ENCODE assay signal across 20 mouse cellular contexts in the genomic region with DNA sequence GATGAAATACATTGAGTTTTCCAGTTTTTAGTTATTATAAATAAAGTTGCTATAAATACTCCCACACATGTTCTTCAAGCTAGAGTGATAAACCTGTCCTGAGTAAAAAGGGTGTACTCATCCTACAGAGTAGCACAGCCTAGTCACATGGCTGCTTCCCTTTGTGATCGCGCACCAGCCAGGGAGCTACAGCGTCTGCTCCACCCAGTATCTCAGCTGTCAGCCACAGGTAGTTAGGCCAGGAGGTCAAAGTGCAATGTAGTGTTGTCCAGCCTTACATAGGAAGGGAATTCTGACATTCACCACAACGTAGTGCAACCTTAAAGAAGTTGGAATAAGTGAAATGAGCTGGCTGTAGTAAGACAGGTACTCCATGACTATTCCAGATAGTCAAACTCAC. TPM values are rescaled to one million over a fixed set of nuclear protein-coding genes. Genes with fewer than 3 reads are reported as not detected.
A peak's percentile ranks its signal among the peaks of the same experiment; 100 is the strongest.
DNase-seq lines count a peak whose midpoint lies in the region; ATAC-seq and TF ChIP-seq lines count a peak whose summit lies in the region.
"Had no signal": no experiment of that assay in that cellular context is flagged by ENCODE, and none has a peak within 500 bp of the region (broad histone marks: within the 10 kb centered on the region; RNA-seq: fewer than 3 reads in every experiment).

No protein-coding gene starts in this region.

- no peak overlapping the region for H3K4me3 ChIP-seq in kidney, embryonic 16.5 days (ENCODE audit: low read length)
- H3K4me3 ChIP-seq in intestine, embryonic 14.5 days (ENCODE audit: low read depth, low read length) = no peak overlapping the region
- H3K4me3 ChIP-seq in intestine, embryonic 15.5 days (replicated peaks) = no peak overlapping the region
- H3K4me3 ChIP-seq in liver, postnatal 0 days (ENCODE audit: low read depth, low read length) = no peak overlapping the region
- H3K4me3 ChIP-seq in forebrain, postnatal 0 days (ENCODE audit: low read depth, low read length) = no peak overlapping the region
- H3K4me3 ChIP-seq: embryonic facial prominence, embryonic 13.5 days; forebrain, embryonic 13.5 days; heart, embryonic 10.5 days had no signal

- no peaks in the 10 kb centered on the region for H3K9me3 ChIP-seq in kidney, embryonic 16.5 days (ENCODE audit: low read length)
- no peaks in the 10 kb centered on the region for H3K9me3 ChIP-seq in intestine, embryonic 14.5 days (ENCODE audit: control insufficient read depth, low read length)
- H3K9me3 ChIP-seq in intestine, embryonic 15.5 days = no peaks in the 10 kb centered on the region
- no peaks in the 10 kb centered on the region for H3K9me3 ChIP-seq in liver, postnatal 0 days (ENCODE audit: low read length)
- H3K9me3 ChIP-seq in forebrain, postnatal 0 days (ENCODE audit: low read length) = no peaks in the 10 kb centered on the region
- H3K9me3 ChIP-seq: embryonic facial prominence, embryonic 13.5 days; forebrain, embryonic 13.5 days; heart, embryonic 10.5 days had no signal

- H3K4me1 ChIP-seq in kidney, embryonic 16.5 days (ENCODE audit: insufficient read depth, low read length) = peaks cover 7% of the 10 kb centered on the region; the same call in 1 of the 2 replicates
- no peaks in the 10 kb centered on the region for H3K4me1 ChIP-seq in intestine, embryonic 14.5 days (replicated peaks; ENCODE audit: control insufficient read depth, insufficient read depth, low read length)
- H3K4me1 ChIP-seq in intestine, embryonic 15.5 days (replicated peaks) = no peaks in the 10 kb centered on the region
- H3K4me1 ChIP-seq in liver, postnatal 0 days (ENCODE audit: insufficient read depth) = no peaks in the 10 kb centered on the region; the same call in 1 of the 2 replicates
- H3K4me1 ChIP-seq in forebrain, postnatal 0 days (ENCODE audit: insufficient read depth) = no peaks in the 10 kb centered on the region
- H3K4me1 ChIP-seq: embryonic facial prominence, embryonic 13.5 days; heart, embryonic 10.5 days had no signal

- WGBS in kidney, embryonic 16.5 days = 57% methylated on average over 4 of the region's 4 CpGs
- 83% methylated on average over 4 of the region's 4 CpGs for WGBS in intestine, embryonic 14.5 days
- WGBS in intestine, embryonic 15.5 days = 71% methylated on average over 4 of the region's 4 CpGs
- 61% methylated on average over 4 of the region's 4 CpGs for WGBS in liver, postnatal 0 days (ENCODE audit: insufficient replicate concordance)
- WGBS in forebrain, postnatal 0 days = 94% methylated on average over 4 of the region's 4 CpGs

- no peak overlapping the region for H3K27ac ChIP-seq in kidney, embryonic 16.5 days (ENCODE audit: low read length)
- H3K27ac ChIP-seq in intestine, embryonic 14.5 days (ENCODE audit: low read depth) = no peak overlapping the region
- H3K27ac ChIP-seq in intestine, embryonic 15.5 days = no peak overlapping the region
- no peak overlapping the region for H3K27ac ChIP-seq in liver, postnatal 0 days (ENCODE audit: low read depth)
- no peak overlapping the region for H3K27ac ChIP-seq in forebrain, postnatal 0 days (ENCODE audit: low read depth, low read length)
- H3K27ac ChIP-seq: embryonic facial prominence, embryonic 13.5 days; forebrain, embryonic 13.5 days; heart, embryonic 10.5 days; hindbrain, embryonic 14.5 days had no signal

- no peak for TF ChIP-seq CTCF in liver, postnatal 0 days (IDR thresholded peaks at IDR 0.05; ENCODE audit: low read depth)
- TF ChIP-seq CTCF in forebrain, postnatal 0 days (IDR thresholded peaks at IDR 0.05; ENCODE audit: low read depth) = no peak

- H3K36me3 ChIP-seq in kidney, embryonic 16.5 days (ENCODE audit: insufficient read depth, low read length) = peaks cover 12% of the 10 kb centered on the region; the same call in 1 of the 2 replicates
- peaks cover 29% of the 10 kb centered on the region; the same call in 1 of the 2 replicates for H3K36me3 ChIP-seq in intestine, embryonic 14.5 days (ENCODE audit: control insufficient read depth, insufficient read depth, low read length)
- H3K36me3 ChIP-seq in intestine, embryonic 15.5 days = 0 out of 2 replicates have a peak, but pooled peaks cover 5% of the 10 kb centered on the region
- H3K36me3 ChIP-seq in liver, postnatal 0 days (replicated peaks; ENCODE audit: insufficient read depth, low read length) = peaks cover 16% of the 10 kb centered on the region
- peaks cover 16% of the 10 kb centered on the region; the same call in 1 of the 2 replicates for H3K36me3 ChIP-seq in forebrain, postnatal 0 days (ENCODE audit: insufficient read depth)

- H3K9ac ChIP-seq in kidney, embryonic 16.5 days (replicated peaks; ENCODE audit: low read length) = no peak overlapping the region
- H3K9ac ChIP-seq in intestine, embryonic 14.5 days (ENCODE audit: low read length) = no peak overlapping the region
- H3K9ac ChIP-seq in intestine, embryonic 15.5 days = no peak overlapping the region
- H3K9ac ChIP-seq in liver, postnatal 0 days (replicated peaks) = no peak overlapping the region
- H3K9ac ChIP-seq in forebrain, postnatal 0 days = no peak overlapping the region
- H3K9ac ChIP-seq: embryonic facial prominence, embryonic 13.5 days; forebrain, embryonic 13.5 days; hindbrain, embryonic 14.5 days had no signal

- peak; percentile 32; the same call in 1 of the 2 replicates for ATAC-seq in kidney, embryonic 16.5 days (ENCODE audit: low FRiP score, low TSS enrichment)
- no peak for ATAC-seq in intestine, embryonic 14.5 days (replicated peaks; ENCODE audit: low FRiP score, low TSS enrichment, low read depth)
- peak; percentile 66; the same call in 1 of the 2 replicates for ATAC-seq in intestine, embryonic 15.5 days
- ATAC-seq in liver, postnatal 0 days = peak; percentile 71
- ATAC-seq in forebrain, postnatal 0 days = no peak
- ATAC-seq: forebrain, embryonic 13.5 days had no signal

- no peak overlapping the region for H3K4me2 ChIP-seq in kidney, embryonic 16.5 days (replicated peaks; ENCODE audit: low read depth, low read length)
- no peak overlapping the region for H3K4me2 ChIP-seq in intestine, embryonic 14.5 days (ENCODE audit: low read length)
- no peak overlapping the region for H3K4me2 ChIP-seq in intestine, embryonic 15.5 days (replicated peaks)
- no peak overlapping the region for H3K4me2 ChIP-seq in liver, postnatal 0 days (ENCODE audit: low read depth, low read length)
- no peak overlapping the region for H3K4me2 ChIP-seq in forebrain, postnatal 0 days (ENCODE audit: low read depth)
- H3K4me2 ChIP-seq: embryonic facial prominence, embryonic 13.5 days; forebrain, embryonic 13.5 days; hindbrain, embryonic 14.5 days had no signal

- TF ChIP-seq EP300 in liver, postnatal 0 days (IDR thresholded peaks at IDR 0.05; ENCODE audit: low read depth) = no peak

- H3K27me3 ChIP-seq in kidney, embryonic 16.5 days (ENCODE audit: insufficient read depth, low read length) = no peaks in the 10 kb centered on the region
- no peaks in the 10 kb centered on the region for H3K27me3 ChIP-seq in intestine, embryonic 14.5 days (replicated peaks; ENCODE audit: control insufficient read depth, insufficient read depth, low read length)
- H3K27me3 ChIP-seq in intestine, embryonic 15.5 days (replicated peaks) = no peaks in the 10 kb centered on the region
- no peaks in the 10 kb centered on the region for H3K27me3 ChIP-seq in liver, postnatal 0 days (ENCODE audit: insufficient read depth, low read length)
- H3K27me3 ChIP-seq in forebrain, postnatal 0 days (ENCODE audit: insufficient read depth, low read length) = no peaks in the 10 kb centered on the region
- H3K27me3 ChIP-seq: embryonic facial prominence, embryonic 13.5 days; forebrain, embryonic 13.5 days had no signal

- DNase-seq in kidney, postnatal 4 days = no peak
- peak; percentile 32 for DNase-seq in intestine, embryonic 14.5 days (ENCODE audit: low spot score)
- no peak for DNase-seq in liver, postnatal 0 days
- DNase-seq in forebrain, postnatal 0 days = no peak
- no peak for DNase-seq in frontal cortex, postnatal 25 days (ENCODE audit: low spot score in 2 of 2)
- DNase-seq: adrenal gland, adult 2 months; adrenal gland, postnatal 25 days; cerebellum, adult 18-20 months; cerebellum, adult 9-11 months; cerebellum, postnatal 36 days; gastrocnemius, postnatal 36 days; heart, adult 18-20 months; heart, postnatal 10 days had no signal

RNA-seq across cellular contexts. Expression of gene Eif2ak4, which starts 17.1 kb away (rescaled TPM):
- 12.5 and 13.4 TPM in 2 replicates for polyA plus RNA-seq in kidney, embryonic 16.5 days (2015; fragmentation: Nextera tagmentation; extraction: Ambion mirVana)
- polyA plus RNA-seq in intestine, embryonic 14.5 days (2014; fragmentation: Nextera tagmentation; extraction: Ambion mirVana) = 14.0 and 15.0 TPM in 2 replicates
- polyA plus RNA-seq in intestine, embryonic 15.5 days (2015; fragmentation: Nextera tagmentation; extraction: Ambion mirVana) = 9.9 and 10.2 TPM in 2 replicates
- 3.0 and 3.1 TPM in 2 replicates for polyA plus RNA-seq in liver, postnatal 0 days (2015; fragmentation: Nextera tagmentation; extraction: Ambion mirVana)
- 13.7 and 16.4 TPM in 2 replicates for total RNA-seq in forebrain, postnatal 0 days (2014; rRNA removed)
- polyA plus RNA-seq in forebrain, postnatal 0 days (2015; fragmentation: Nextera tagmentation; extraction: Ambion mirVana) = 5.1 and 6.2 TPM in 2 replicates

RNA-seq across cellular contexts. Expression of gene Gpr176, which starts 32.3 kb away (rescaled TPM):
- polyA plus RNA-seq in kidney, embryonic 16.5 days (2015; fragmentation: Nextera tagmentation; extraction: Ambion mirVana) = 1.4 and 1.5 TPM in 2 replicates
- polyA plus RNA-seq in intestine, embryonic 14.5 days (2014; fragmentation: Nextera tagmentation; extraction: Ambion mirVana) = 0.22 and 0.30 TPM in 2 replicates
- polyA plus RNA-seq in intestine, embryonic 15.5 days (2015; fragmentation: Nextera tagmentation; extraction: Ambion mirVana) = 0.39 and 0.44 TPM in 2 replicates
- polyA plus RNA-seq in liver, postnatal 0 days (2015; fragmentation: Nextera tagmentation; extraction: Ambion mirVana) = 0.05 and 0.07 TPM in 2 replicates
- total RNA-seq in forebrain, postnatal 0 days (2014; rRNA removed) = 8.8 and 11.0 TPM in 2 replicates
- 6.3 and 8.3 TPM in 2 replicates for polyA plus RNA-seq in forebrain, postnatal 0 days (2015; fragmentation: Nextera tagmentation; extraction: Ambion mirVana)
- total RNA-seq: gastrocnemius, postnatal 36 days; hematopoietic stem cell, adult 5-6 weeks had no signal

Comparison
In these comparisons a context has a peak if more than half of its experiments do, and no peak if none do; other contexts are left out.
1. ATAC-seq: peak in kidney, embryonic 16.5 days (single experiment), intestine, embryonic 15.5 days (single experiment) and liver, postnatal 0 days (single experiment); none in intestine, embryonic 14.5 days (single experiment) and forebrain, postnatal 0 days (single experiment).